In genomic region chr9:48345456-48345855, GRCm38 (mm10) we compare ENCODE assay signal across 19 mouse cellular contexts. TPM values are rescaled to one million over a fixed set of nuclear protein-coding genes. Genes with fewer than 3 reads are reported as not detected.
"Had no signal": no experiment of that assay in that cellular context is flagged by ENCODE, and none has a peak within 500 bp of the region (broad histone marks: within the 10 kb centered on the region; RNA-seq: fewer than 3 reads in every experiment).

No protein-coding gene starts in this region.

- H3K27ac ChIP-seq: liver, embryonic 13.5 days; liver, embryonic 15.5 days; lung, embryonic 15.5 days; macrophage; midbrain, embryonic 12.5 days; midbrain, embryonic 15.5 days; neural tube, embryonic 12.5 days; stomach, embryonic 15.5 days; stomach, postnatal 0 days had no signal

- H3K9ac ChIP-seq: liver, embryonic 13.5 days; liver, embryonic 15.5 days; liver, postnatal 0 days; lung, embryonic 15.5 days; midbrain, embryonic 12.5 days; midbrain, embryonic 15.5 days; neural tube, embryonic 12.5 days; stomach, embryonic 15.5 days had no signal

- H3K4me3 ChIP-seq: liver, embryonic 13.5 days; liver, embryonic 15.5 days; lung, embryonic 15.5 days; megakaryocyte, embryonic 14.5 days; midbrain, embryonic 12.5 days; midbrain, embryonic 15.5 days; neural tube, embryonic 12.5 days; stomach, embryonic 15.5 days had no signal

- DNase-seq: liver, embryonic 13.5 days; liver, postnatal 0 days; lung, adult 2 months; lung, postnatal 14 days; lung, postnatal 36 days; right cerebral cortex, postnatal 14 days; thymus, adult 2 months; thymus, postnatal 25 days; thymus, postnatal 4 days had no signal

- ATAC-seq: liver, postnatal 0 days; lung, postnatal 0 days; midbrain, embryonic 15.5 days had no signal

- H3K4me1 ChIP-seq: lung, embryonic 15.5 days; midbrain, embryonic 12.5 days; midbrain, embryonic 15.5 days; neural tube, embryonic 12.5 days; stomach, embryonic 15.5 days had no signal

- H3K36me3 ChIP-seq: liver, embryonic 13.5 days; liver, embryonic 15.5 days; lung, embryonic 15.5 days; midbrain, embryonic 12.5 days; midbrain, embryonic 15.5 days; neural tube, embryonic 12.5 days; stomach, embryonic 15.5 days had no signal

- H3K4me2 ChIP-seq: liver, embryonic 13.5 days; liver, embryonic 15.5 days; lung, embryonic 15.5 days; midbrain, embryonic 12.5 days; midbrain, embryonic 15.5 days; neural tube, embryonic 12.5 days; stomach, embryonic 15.5 days had no signal

- H3K9me3 ChIP-seq: liver, embryonic 13.5 days; liver, embryonic 15.5 days; lung, embryonic 15.5 days; megakaryocyte, embryonic 14.5 days; midbrain, embryonic 12.5 days; midbrain, embryonic 15.5 days; neural tube, embryonic 12.5 days; stomach, embryonic 15.5 days had no signal

- H3K27me3 ChIP-seq: liver, embryonic 13.5 days; liver, embryonic 15.5 days; lung, embryonic 15.5 days; megakaryocyte, embryonic 14.5 days; midbrain, embryonic 12.5 days; midbrain, embryonic 15.5 days; neural tube, embryonic 12.5 days; stomach, embryonic 15.5 days had no signal

RNA-seq across cellular contexts. Expression of gene Nxpe2, which starts 7.8 kb away (rescaled TPM):
- polyA plus RNA-seq: macrophage had no signal
